Mouse (Mus musculus) myocyte (in vitro differentiated cells): ENCODE measurements around the gene Mad1l1.

ENCODE experiments used
- MAX ChIP-seq: IDR thresholded peaks from one replicate; pipeline ENCODE4 v1.6.1; 2011; ENCODE audit warnings: low read depth, mild to moderate bottlenecking, control low read depth
- MYOG ChIP-seq, 3 experiments: IDR thresholded peaks; one replicate each; pipeline ENCODE4 v1.6.1; 2011; ENCODE audit warnings: control low read depth in 2 of 3, low read depth in 2 of 3, mild to moderate bottlenecking in 2 of 3; ENCODE audit not compliant: insufficient read length in 2 of 3, control insufficient read depth in 1 of 3, insufficient read depth in 1 of 3
- POLR2A ChIP-seq: IDR thresholded peaks from one replicate; pipeline ENCODE4 v1.6.1; 2011; ENCODE audit warnings: low read depth, mild to moderate bottlenecking, control low read depth, moderate library complexity; ENCODE audit not compliant: insufficient read length
- POLR2AphosphoS2 ChIP-seq: IDR thresholded peaks from one replicate; pipeline ENCODE4 v1.6.1; 2011; ENCODE audit warnings: low read depth, control low read depth; ENCODE audit not compliant: insufficient read length
- REST ChIP-seq: IDR thresholded peaks from one replicate; pipeline ENCODE4 v1.6.1; 2011; ENCODE audit warnings: mild to moderate bottlenecking, control low read depth, moderate library complexity; ENCODE audit not compliant: insufficient read depth, insufficient read length
- TCF12 ChIP-seq: IDR thresholded peaks from one replicate; pipeline ENCODE4 v1.6.1; 2011; ENCODE audit warnings: mild to moderate bottlenecking, control low read depth; ENCODE audit not compliant: poor library complexity, insufficient read depth, severe bottlenecking
- TCF3 ChIP-seq: IDR thresholded peaks from one replicate; pipeline ENCODE4 v1.6.1; 2011; ENCODE audit warnings: low read depth, control low read depth; ENCODE audit not compliant: insufficient read length

- TF ChIP-seq POLR2AphosphoS2: no peak
- no peak for TF ChIP-seq POLR2A
- TF ChIP-seq MAX: no peak
- no peak for TF ChIP-seq TCF12
- no peak for TF ChIP-seq REST
- no peak for TF ChIP-seq MYOG (IDR thresholded peaks at IDR 0.05; ENCODE audit: control insufficient read depth in 1 of 3, insufficient read depth in 1 of 3, insufficient read length in 2 of 3, low read depth in 2 of 3)
- TF ChIP-seq TCF3: no peak
Observed at GRCm38 (mm10) chr5:140022861-140023260, 298.5 kb downstream of the Mad1l1 start.
